Mouse (Mus musculus) bone marrow, adult 2 months (tissue): ENCODE data around the gene Ubxn4.

Source experiments
- CTCF ChIP-seq: fragments of 200-500 bp; IDR thresholded peaks from 2 replicates; pipeline ENCODE4 v1.5.1; 2011; ENCODE audit warnings: low read length, control low read depth; ENCODE audit not compliant: control insufficient read depth, insufficient read depth
- POLR2A ChIP-seq: fragments of 200-500 bp; IDR thresholded peaks from 2 replicates; pipeline ENCODE4 v1.6.1; 2011; ENCODE audit warnings: low read depth, mild to moderate bottlenecking, control low read depth, low read length, borderline replicate concordance; ENCODE audit not compliant: control insufficient read depth

DNA sequence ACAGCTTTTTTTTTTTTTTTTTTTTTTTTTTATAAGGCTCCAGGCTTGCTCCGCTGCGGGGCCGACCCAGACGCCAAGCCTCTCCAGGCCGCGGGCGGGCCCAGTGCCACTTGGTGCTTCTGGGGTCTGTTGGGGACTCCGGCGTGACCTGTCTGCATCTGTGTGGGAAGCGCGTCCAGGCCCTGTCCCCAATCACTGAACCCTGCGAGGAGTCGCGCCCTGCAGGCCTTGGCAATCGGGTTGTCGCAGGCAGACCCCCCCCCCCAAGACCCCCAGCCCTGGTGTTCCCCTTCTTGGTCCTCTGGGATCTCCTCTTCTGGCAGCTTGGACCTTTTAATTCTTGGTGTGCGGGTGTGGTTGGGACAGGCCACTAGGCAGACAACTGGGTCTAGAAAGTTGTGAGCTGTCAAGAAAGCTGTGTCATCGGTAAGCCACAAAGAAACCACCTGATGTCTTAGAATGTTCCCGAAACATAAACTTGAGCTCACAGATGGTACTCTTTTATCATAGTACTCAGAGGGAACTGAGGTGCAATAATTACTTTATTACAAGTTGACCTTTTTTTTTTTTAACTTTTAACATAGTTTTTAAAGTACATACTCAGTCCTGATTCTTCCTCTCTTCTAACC is 1.1 kb downstream of the Ubxn4 start:
- TF ChIP-seq POLR2A (no peak; the same call in 1 of the 2 replicates), CTCF (no peak)
